Mouse (Mus musculus) liver, embryonic 14.5 days (tissue): ENCODE data around the gene Rtn4.

Experiments
- CTCF ChIP-seq: IDR thresholded peaks from 2 replicates; pipeline ENCODE4 v1.5.1; 2016; ENCODE audit warnings: antibody characterized with exemption, low read depth, control low read depth
- EP300 ChIP-seq: IDR thresholded peaks from 2 replicates; pipeline ENCODE4 v1.6.1; 2016; ENCODE audit warnings: antibody characterized with exemption, low read depth

DNA sequence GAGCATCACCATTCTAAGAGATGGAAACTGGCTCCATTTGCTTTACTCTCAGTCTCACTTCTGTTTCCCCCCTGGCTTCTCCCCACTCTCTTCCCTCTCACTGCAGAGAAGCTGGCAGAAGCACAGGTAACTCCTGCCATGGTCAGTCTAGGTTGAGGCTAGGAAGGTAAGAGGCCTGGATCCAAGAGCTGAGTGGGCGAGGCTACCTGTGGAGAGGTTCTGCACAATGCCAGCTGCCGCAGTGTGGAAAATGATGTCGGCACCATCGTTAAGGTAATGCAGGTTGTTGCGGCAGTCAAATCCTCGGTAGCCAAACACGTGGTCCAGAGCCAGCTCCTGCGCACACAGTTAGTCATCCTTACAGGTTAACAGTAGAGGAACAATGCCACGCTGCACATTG is 68.6 kb downstream of the Rtn4 start:
- TF ChIP-seq CTCF (no peak), EP300 (no peak)
